Mouse (Mus musculus) thymus, postnatal 14 days (tissue): ENCODE data around the gene Tas2r135.
A peak's percentile ranks its signal among the peaks of the same experiment; 100 is the strongest.

Experiments
- DNase-seq: peaks from one replicate; pipeline ENCODE4 v3.0.0; 2021

The Tas2r135 gene

DNA sequence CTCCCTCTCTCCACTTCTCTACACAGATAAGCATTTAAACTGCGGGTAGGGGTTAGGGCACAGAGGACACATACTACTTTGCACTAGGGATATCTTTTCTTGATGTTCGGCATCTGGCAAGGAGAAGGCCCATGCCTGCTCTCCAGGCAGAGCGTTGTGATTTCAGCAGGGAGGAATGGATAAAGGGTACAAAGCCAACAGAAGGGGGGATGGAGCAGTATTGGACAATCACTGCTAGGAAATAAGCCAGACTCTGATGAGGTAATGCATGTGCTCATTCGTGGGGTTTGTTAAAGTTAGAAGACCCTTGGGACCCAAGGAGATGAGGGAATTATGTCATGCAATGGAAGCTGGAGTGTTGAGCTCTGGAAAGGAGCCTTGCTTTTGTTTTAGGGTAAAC lies 30.5 kb upstream of the Tas2r135 start:
- DNase-seq: no peak

DNA sequence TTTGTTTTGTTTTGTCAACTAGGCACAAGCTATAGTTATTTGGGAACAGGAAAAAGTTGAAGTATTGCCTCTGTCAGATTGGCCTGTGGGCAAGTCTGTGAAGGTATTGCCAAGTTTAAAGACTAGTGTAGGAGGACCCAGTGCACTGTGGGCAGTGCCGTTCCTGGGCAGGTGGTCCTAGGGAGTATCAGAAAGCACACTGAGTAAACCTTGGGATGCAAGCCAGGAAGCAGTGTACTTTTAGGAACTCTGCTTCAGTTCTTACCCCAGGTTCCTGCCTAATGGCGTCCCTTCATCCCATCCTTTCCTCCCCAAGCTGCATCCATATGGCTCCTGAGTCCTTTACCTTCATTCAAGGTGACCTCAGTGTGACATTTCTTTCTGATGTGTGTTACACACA lies 30.1 kb upstream of the Tas2r135 start:
- no peak for DNase-seq

DNA sequence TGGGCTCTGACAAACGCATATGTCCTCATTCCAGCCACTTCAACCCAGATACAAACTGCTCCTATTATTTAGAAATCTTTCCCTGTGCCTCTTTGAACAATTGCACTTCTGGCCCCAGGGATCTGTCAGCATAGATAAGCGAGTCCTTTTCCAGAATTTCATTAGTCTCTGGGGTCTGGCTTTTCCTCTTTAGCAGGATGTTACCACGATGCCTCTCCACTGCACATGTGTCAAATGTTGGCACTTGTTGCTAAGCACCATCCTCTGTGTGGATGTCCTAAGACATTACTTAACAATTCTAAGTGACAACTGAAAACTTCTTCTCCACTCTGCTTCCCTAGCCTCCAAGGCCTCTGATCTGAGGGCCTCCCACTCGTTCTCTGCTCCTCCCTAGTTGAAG lies 29.2 kb upstream of the Tas2r135 start:
- DNase-seq: no peak

DNA sequence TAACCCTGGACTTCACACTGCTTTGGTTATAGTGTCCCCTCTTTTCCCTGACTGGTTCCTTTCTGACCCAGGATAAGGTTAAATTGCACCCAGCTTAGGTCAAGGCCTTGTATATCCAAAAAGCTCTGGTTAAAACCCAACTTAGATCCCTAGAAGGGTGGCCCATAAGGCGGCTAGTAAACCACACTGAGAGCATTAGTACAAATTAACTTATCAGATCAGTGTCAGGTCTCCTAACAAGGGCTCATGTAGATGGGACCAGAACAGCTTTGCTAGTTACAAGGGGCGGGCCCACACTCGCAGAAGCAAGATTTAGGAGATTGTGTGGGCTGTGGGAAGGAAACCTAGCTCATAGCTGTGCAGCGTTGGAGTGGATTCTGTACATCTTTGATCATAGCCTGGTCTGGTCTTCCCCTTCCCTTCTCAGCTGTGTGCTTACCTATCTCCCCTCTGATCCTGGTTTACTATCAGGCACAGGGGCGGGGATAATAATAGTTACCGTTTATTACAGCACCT lies 28.7 kb upstream of the Tas2r135 start:
- DNase-seq: no peak

DNA sequence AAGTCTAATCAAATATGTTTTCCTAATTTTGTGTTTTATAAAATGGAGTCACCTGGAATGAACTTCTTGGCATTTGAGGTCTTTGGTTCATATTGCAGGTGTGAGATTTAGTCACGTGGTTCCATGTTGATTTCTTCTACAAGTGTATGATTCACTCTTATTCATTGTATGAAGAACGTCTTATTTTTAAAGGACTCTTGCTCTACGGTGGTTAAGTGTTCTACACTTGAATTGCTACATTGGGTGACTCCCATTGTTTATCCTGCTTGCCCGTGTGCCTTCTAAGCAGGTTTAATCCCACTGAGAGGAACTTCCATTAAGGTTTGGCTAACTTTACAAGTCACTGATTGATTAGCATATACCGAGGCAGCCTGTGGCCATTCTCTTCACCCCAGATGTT lies 28.0 kb upstream of the Tas2r135 start:
- DNase-seq: no peak

DNA sequence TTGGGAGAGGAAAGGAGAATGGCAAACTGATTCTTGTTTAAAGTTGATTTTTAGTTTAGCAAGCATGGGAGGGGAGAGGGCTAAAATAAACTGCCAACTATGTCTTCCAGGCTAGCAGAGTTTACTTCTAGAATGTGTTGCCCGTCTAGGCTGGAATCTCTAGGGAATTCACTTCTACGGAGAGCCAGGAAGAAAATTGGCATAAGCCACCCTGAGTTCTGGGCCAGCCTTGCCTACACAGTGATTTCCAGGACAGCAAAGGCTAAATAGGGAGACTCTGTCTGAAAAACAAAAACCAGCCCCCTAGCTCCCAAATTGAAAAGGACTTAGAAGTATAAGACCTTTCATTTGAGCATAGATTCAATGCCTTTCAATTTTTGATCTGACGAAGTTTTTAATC lies 25.7 kb upstream of the Tas2r135 start:
- no peak for DNase-seq

DNA sequence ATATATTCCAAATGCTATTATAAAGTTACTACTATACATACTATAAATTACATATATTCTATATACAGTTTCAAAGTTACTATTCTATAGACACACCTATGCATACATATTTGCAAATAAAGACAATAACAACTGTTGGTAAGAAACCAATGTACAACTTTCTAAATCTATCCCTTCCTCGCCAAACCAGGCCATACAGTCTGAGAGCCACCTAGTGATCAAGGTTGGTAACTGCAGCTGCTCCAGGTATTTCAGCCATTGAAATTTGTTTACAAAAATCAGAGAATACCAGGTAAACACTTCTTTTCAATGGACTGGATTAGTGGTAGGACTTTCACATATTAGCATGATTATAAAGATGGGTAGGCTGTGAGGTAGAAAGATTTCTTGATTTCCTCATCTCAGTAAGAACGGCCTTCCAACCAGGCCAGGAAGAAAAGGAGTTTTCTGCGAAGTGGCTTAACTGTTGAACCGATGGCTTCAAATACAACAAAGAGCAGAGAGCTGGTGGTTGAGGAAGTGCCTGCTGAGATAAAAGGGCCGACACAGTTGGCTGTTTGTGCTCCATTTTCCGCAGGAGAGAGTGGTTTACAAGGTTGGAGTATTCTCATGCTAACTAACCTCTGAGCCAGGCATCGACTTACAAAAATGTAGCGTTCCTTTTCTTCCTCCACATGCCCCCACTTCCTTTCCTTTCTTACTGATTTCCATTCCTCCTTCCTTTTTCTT lies 24.7 kb upstream of the Tas2r135 start:
- DNase-seq: peak; percentile 65

DNA sequence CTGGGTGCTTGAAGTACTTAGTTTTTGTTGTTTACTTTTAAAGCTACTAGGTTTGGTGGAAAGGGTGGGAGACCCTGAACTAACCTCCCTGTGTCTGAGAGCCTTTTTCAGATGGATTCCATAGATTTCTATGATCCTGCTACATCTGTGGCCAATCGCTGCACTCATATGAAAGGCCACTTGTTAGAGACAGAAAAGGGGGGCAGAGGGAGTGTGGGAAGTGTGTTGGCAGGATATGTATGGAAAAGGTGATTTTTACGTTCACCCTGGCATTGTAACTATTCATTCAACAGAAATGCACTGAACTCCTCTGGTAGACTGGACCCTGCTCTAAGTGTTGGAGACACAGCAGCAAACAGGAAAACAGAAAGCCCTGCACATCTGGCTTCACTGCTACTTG lies 24.0 kb upstream of the Tas2r135 start:
- no peak for DNase-seq

DNA sequence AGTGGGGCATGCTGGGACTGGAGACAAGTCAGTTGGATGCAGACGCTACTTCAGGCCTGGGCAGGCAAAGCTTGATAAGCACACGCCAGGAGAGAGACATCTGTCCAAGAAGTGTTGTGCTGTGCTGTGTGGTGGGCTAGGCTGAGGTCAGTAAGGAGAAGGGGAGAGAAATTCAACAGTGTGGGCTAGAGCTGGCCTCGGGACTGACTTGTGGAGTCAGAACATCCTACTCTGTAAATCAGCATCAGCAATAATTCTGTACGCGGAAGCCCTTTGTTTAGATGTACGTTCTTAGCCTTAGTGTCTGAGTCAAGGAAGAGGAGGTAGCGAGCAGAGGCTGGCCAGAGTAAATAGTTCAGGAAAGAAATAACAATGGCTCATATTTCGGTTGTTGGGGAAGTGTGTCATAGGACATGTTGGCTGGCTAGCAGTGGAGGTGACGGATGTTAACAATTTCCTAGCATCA lies 23.3 kb upstream of the Tas2r135 start:
- no peak for DNase-seq

DNA sequence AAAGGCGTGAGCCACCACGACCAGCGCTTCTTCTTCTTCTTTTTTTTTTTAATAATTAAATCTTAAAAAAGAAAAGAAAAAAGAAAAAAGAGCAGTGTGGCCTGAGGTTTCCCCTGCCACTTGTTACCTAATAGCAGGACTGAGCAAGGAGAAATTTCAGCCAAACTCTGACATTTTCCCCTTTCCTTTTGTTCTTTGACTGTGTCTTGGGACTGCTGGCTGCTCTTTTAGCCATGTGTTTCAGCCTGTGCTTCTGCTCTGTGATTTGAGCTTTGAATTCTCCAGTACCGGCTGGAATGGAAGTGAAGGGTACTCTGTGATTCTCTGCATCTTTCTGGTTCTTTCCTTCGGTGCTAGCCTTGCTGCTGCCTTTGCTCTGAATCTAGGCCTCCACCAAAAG lies 21.9 kb upstream of the Tas2r135 start:
- no peak for DNase-seq

DNA sequence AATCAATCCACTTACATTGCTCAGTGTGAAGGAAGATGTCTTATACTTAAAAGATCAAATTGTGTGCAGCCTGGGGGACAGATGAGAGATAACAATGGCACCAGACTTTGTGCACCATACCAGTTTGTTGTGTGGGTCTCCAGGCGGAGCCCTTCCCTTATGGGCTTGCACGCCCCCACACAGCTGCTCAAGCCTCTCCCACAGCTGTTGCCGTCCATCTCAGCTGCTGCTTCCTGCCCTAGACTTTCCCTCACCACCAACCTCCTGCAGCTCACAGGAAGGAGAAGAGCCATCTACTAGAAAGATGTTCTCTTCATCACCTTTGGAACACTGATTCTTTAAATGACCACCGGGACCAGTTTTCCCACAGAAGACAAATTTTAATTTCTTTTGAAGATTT lies 19.6 kb upstream of the Tas2r135 start:
- DNase-seq: peak; percentile 59

DNA sequence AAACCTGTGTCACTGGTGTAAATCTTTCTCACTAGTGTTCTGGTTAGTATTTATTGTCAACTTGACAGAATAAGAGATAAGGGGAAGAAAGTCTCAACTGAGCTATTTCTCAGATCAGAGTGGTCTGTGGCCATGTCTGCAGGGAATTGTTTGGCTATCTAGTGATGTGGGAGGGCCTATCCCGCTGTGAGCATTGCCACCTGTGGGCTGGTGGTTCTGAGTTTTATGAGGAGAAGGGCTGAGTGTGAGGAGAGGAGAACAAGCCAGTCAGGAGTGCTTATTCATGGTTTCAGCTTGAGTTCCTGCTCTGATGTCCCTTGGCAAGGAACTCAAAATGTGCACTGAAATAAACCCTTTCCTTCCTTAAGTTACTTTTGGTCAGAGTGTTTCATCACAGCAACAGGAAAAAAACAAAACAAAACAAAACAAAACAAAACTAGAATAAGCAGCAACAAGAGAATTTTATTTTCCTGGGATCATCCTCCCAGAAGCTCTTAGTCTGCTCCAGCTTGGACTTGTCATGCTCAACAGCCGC lies 13.4 kb upstream of the Tas2r135 start:
- DNase-seq: no peak

DNA sequence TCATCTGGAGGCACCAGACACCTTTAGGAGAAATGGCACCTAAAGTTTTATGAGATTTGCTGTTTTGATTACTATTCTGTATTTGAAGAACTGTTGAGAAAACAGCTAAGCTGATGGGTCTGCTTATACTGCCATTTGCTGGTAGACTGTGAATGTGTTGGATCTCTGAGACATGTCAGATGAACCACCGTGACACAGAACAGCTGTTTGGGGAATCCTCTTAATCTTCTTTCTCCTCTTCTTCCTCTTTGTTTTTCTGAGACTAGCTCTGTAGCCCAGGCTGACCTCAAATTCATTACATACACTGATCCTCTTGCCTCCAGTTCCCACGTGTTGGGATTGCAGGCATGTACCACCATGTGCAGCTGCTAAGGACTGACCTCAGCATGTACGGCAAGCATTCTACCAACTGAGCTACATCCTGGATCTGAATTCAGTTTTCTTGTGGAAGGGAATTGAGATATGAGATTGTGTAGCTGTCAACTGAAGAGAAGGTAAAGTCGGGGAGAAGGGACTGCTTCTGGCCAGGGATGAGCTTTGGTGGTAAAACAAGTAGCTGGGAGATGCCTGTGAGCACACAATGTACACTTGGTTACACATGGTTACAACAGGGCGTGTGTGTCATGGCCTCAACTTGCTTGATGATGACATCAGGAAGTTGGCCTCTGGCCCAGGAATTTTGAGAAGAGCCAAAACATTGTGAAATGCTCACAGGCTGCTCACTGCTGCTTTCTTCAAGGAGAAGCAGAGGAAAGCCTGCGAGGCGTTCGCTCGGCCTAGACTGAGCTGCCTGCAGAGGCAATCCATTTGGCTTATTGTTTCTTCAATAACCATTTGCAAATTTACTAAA lies 9.0 kb upstream of the Tas2r135 start:
- DNase-seq: no peak

DNA sequence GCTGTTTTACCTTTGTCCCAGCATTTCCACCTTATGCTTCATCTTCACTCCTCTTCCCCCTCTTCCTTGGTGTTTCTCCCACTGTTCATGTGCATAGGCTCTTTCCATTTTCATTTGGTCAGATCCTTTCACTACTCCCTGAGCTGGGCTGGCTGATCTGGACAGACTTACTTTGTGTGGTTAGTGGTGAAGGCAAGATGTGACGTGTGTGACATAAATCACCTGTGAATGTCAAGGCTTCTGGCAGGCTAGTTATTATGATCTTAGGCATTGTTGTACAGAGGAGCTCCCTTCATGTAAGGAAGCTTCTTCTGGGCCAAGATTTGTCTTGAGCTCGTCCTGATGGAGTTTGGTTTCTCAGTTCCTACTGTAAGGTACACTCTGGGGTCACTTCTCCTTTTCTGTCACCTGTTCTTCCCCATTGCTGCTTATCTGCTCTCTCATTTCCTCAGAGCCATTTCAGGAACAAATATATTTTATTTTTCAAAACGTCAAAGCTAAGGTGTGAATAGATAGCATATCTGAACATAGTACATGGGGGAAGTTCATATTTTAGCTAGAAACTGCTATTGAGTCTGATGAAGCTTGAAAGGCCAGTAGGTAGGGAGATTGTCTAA lies 8.1 kb upstream of the Tas2r135 start:
- no peak for DNase-seq

DNA sequence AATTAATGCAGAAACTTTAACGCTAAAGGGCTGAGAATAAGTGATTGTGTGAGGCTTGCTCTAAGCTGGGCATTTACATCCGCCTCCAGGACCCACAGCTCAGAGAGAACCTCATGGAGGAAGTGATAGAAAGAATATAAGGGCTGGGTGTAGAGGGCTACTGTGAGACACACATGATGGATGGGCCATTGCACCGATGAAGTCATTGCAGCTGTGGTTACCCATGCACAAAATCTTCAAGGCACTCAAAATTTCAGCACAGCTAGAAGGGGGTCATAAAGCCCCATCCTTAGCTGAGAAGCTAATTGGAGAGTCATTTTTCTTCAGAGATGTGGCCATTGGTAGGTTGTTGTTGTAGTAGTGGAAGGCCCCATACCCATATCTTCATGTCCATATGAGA lies 6.9 kb upstream of the Tas2r135 start:
- no peak for DNase-seq

DNA sequence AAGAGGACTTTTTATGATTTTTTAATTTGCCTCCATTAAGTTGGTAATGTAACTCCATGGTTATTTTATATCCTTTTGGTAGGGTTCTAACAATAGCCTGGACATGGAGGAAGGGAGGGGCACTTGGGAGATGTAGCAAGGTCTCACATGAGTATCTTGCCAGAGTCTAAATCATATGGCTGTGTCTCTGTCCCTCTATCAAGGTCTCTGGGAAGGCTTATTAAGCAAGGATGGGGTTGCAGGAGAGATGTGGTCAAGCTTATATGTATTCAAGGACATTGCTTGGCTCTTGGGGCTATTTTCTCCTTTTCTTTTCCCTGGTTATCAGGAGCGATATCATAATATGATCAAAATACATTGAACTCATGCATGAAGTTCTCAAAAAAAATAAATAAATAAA lies 6.2 kb upstream of the Tas2r135 start:
- DNase-seq: no peak

DNA sequence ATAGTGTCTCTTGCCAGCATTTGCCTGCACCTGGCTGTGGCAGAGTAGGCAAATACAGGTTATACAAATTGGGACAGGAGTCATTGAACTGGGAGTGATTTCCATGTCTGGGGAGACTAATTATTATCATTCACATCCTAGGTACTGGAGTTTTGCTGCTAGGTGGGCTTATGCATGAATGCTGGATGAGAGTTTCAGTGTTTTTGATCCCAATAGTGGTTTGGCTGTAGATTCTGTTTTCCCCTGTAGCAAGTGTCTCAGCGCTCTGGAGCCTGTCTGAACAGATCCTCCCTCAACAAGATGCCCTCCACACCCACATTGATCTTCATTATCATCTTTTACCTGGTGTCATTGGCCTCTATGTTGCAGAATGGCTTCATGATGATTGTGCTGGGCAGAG lies 5.3 kb upstream of the Tas2r135 start, which contains the start of gene Tas2r143:
Gene Tas2r143 (plus strand): TSS at position 301 of the 400 bp plus-strand sequence.
- DNase-seq: no peak

DNA sequence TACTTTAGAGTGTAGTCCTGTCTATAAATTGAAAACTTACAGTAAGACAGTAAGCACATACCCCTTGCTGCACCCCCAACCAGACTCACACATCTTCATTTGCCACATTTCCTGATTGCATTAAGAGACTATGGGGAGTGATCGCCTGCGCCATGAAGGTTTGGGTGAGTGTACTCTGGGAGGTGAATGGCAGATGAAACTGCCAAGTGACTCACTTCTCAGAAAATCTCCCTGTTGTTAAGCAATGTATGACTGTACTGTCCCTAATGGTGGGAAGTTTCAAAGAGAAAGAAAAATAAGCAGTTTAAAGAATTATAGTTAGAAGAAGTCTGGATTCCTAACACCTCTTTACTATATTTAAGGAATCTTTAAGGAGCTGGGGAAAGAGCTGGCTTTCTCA lies 14.2 kb downstream of the Tas2r135 start:
- DNase-seq: no peak

DNA sequence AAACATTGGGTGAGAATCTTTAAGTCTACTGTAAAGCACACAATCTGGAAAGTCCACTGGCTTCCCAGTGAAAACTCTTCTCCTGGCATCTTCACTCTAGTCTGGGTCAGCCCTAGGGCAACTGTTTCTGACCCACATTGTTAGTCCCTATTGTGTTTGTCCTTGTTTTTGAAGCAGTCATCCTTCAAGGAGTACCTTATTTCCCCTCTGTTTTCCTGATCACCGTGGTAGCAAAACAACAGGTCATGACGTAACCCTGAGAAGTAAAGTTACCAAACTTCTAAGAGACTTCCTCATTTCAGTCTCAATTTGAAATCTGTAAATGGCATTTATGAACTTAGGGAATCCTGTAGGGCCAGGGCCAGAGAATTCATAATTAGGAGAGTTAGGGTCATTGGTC lies 16.2 kb downstream of the Tas2r135 start:
- DNase-seq: no peak

DNA sequence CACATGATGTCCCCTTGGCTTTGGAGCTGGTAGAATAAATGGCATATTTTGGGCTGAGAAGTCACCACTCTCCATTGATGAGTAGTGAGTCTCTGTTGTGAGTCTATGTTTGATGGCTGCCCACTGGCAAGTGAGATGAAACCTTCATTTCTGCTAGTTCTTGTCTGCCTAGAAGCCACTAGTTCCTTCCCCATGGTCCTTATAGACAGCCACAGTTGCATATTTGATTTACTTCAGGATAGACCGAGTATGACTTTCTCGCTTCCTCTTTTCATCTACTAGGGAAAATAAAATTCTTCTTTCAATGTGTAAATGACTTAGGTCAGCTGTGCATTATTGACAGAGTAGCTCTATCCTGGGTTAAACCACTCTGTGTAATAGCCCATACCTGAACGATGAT lies 19.2 kb downstream of the Tas2r135 start:
- DNase-seq: no peak

DNA sequence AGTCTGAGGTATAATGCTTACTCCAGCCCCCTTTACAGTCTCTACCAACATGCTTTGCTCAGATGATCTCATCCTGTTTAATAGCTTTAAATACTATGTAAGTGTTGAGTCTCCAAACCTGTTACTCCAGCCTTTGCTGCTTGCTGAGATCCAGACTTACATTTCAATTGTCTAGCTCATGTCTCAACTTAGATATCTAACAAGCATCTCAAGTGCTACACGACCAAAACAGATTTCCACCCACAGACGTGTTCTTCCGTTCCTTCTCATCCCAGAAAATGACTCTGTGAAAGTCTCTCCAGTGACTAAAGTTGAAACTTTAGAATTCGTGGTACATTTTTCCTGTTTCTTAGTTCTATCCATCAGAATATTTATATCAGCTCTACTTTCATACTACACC lies 21.1 kb downstream of the Tas2r135 start:
- DNase-seq: no peak

DNA sequence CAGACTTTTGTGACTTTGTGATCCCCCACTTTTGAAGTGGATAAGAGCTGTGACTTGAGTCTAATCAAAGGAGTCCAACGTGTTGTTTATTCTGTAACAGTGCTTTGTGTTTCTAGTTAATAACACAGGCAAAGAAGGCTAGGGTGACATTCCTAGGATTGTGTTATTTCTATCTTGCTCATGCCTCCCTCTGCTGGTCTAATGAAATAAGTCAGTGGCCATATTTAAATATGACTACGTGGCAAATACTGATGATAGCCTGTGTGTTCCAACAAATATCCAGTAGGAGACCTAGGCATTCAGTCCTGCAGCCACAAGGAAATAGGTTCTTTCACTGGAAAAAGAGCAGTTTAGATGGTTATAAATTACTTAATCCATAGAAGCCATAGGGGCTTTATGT lies 28.3 kb downstream of the Tas2r135 start:
- DNase-seq: no peak

DNA sequence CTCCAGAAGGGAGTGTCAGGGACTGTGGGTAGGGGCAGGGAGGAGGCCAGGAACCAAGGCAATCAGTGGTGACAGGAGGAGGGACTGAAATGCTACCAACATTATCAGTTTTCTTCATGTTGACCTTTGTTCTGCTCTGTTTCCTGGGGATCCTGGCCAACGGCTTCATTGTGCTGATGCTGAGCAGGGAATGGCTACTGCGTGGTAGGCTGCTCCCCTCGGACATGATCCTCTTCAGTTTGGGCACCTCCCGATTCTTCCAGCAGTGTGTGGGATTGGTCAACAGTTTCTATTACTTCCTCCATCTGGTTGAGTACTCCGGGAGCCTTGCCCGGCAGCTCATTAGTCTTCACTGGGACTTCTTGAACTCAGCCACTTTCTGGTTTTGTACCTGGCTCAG lies 29.2 kb downstream of the Tas2r135 start, which contains the start of gene Tas2r126:
Gene Tas2r126 (plus strand): TSS at position 90 of the 400 bp plus-strand sequence.
- DNase-seq: no peak
